Mouse (Mus musculus) megakaryocyte, embryonic 14.5 days (primary cell): ENCODE results near the gene Slc2a2.

ENCODE experiments used
- FLI1 ChIP-seq: IDR thresholded peaks from 2 replicates; pipeline ENCODE4 v1.6.1; 2012; ENCODE audit warnings: low read length, inconsistent platforms, mixed read lengths
- GATA1 ChIP-seq: IDR thresholded peaks from 3 replicates; pipeline ENCODE4 v1.6.1; 2012; ENCODE audit warnings: mixed read lengths, low read length, inconsistent platforms, borderline replicate concordance

DNA sequence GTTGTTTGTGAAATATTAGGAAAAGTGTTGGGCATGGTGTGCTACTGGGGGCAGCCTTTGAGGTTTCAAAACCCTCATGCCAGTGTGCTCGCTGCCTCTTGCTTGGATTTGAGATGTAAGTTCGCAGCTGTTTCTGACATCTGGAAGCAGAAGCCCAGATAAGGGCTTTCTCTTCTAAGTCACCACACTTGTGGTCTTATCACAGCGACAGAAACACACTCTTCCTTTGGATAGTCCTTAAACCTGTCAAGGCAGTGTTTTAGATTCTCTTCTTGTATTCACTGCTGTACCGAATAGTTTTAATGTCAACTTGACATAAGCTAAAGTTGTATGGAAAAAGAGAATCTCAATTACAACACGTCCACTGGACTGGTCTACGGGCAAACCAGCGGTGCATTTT, 77.7 kb downstream of the Slc2a2 start:
- TF ChIP-seq GATA1 (peak; percentile 31; the same call in 1 of the 3 replicates), FLI1 (no peak)
